Mouse (Mus musculus) gastrocnemius, postnatal 10 days (tissue): Measurements from ENCODE around the gene Nfia. TPM values are rescaled to one million over a fixed set of nuclear protein-coding genes. Genes with fewer than 3 reads are reported as not detected.

ENCODE experiments used
- DNase-seq: peaks from one replicate; pipeline ENCODE4 v3.0.0; 2021; ENCODE audit warnings: mixed read lengths
- long read RNA-seq, 2 experiments: library from polyadenylated mRNA; stranded (forward); transcript quantifications; one replicate each; pipeline ENCODE4 v2.0.0; 2021
- total RNA-seq, 2 experiments: library from RNA; stranded (reverse); gene quantifications; 2 replicates each; pipeline ENCODE4 v1.2.3; 2021

Gene Nfia
- total RNA-seq = 100 to 1,000 TPM; 111 to 124 TPM
- long read RNA-seq, experiment 1, full-length matches to known transcripts = 6 of 13 reads
- long read RNA-seq, experiment 1, partial matches to known transcripts = 1 of 13 reads
- long read RNA-seq, experiment 1, other reads (novel, unspliced or antisense) = 6 of 13 reads
- long read RNA-seq, experiment 2, full-length matches to known transcripts = 5 of 14 reads
- long read RNA-seq, experiment 2, partial matches to known transcripts = 1 of 14 reads
- long read RNA-seq, experiment 2, other reads (novel, unspliced or antisense) = 8 of 14 reads

GRCm38 (mm10) chr4:97772641-97773040 is at the start of gene Nfia:
Gene Nfia (plus strand): TSS chr4:97772734.
- no peak for DNase-seq

- DNase-seq = no peak
These were observed 49.2 kb upstream of the Nfia start for GRCm38 (mm10) chr4:97723374-97723773.

GRCm38 (mm10) chr4:97728520-97728919 is 44.0 kb upstream of the Nfia start:
- DNase-seq = no peak

- DNase-seq = no peak
These were observed 42.5 kb upstream of the Nfia start for GRCm38 (mm10) chr4:97729999-97730398.

- no peak for DNase-seq
These were observed 42.1 kb upstream of the Nfia start for GRCm38 (mm10) chr4:97730416-97730815.

GRCm38 (mm10) chr4:97733392-97733791 is 39.1 kb upstream of the Nfia start:
- no peak for DNase-seq

- no peak for DNase-seq
These were observed 28.6 kb upstream of the Nfia start for GRCm38 (mm10) chr4:97743932-97744331.

GRCm38 (mm10) chr4:97745296-97746105 is 27.0 kb upstream of the Nfia start:
- DNase-seq = peak; percentile 81

GRCm38 (mm10) chr4:97746106-97746900 is 26.2 kb upstream of the Nfia start:
- no peak for DNase-seq

- no peak for DNase-seq
These were observed 22.1 kb upstream of the Nfia start for GRCm38 (mm10) chr4:97750401-97750800.

- DNase-seq = peak; percentile 94
These were observed 21.5 kb upstream of the Nfia start for GRCm38 (mm10) chr4:97751030-97751482.

- DNase-seq = peak; percentile 73
These were observed 20.9 kb upstream of the Nfia start for GRCm38 (mm10) chr4:97751483-97752251.

GRCm38 (mm10) chr4:97752276-97753010 is 20.1 kb upstream of the Nfia start:
- no peak for DNase-seq

- DNase-seq = no peak
These were observed 19.0 kb upstream of the Nfia start for GRCm38 (mm10) chr4:97753521-97753920.

GRCm38 (mm10) chr4:97754241-97754640 is 18.3 kb upstream of the Nfia start:
- DNase-seq = peak; percentile 51

- peak; percentile 70 for DNase-seq
These were observed 15.1 kb upstream of the Nfia start for GRCm38 (mm10) chr4:97757207-97757977.

GRCm38 (mm10) chr4:97757978-97758461 is 14.5 kb upstream of the Nfia start:
- DNase-seq = peak; percentile 51

- DNase-seq = no peak
These were observed 13.9 kb upstream of the Nfia start for GRCm38 (mm10) chr4:97758661-97759060.

- DNase-seq = no peak
These were observed 7.9 kb upstream of the Nfia start for GRCm38 (mm10) chr4:97764616-97765015.
